Mouse (Mus musculus) intestine, embryonic 14.5 days (tissue): ENCODE data around the gene Ackr3. TPM values are rescaled to one million over a fixed set of nuclear protein-coding genes. Genes with fewer than 3 reads are reported as not detected.

Experiments
- ATAC-seq: fragments of 200-750 bp; cut with Nextera tagmentation; replicated peaks from 2 replicates; pipeline ENCODE4 v1.8.0; 2017; ENCODE audit warnings: low read depth, moderate number of reproducible peaks, moderate TSS enrichment, moderate library complexity; ENCODE audit not compliant: low FRiP score, low TSS enrichment
- DNase-seq: peaks from one replicate; pipeline ENCODE4 v3.0.0-alpha.2; 2018; ENCODE audit warnings: low spot score
- H3K27ac ChIP-seq: fragments of 300-500 bp; sonication (generic); 2 replicates; pipeline ENCODE4 v1.5.1; 2014; ENCODE audit warnings: low read depth, mild to moderate bottlenecking, control low read depth
- H3K27me3 ChIP-seq: fragments of 300-500 bp; sonication (generic); replicated peaks from 2 replicates; pipeline ENCODE4 v1.6.1; 2014; ENCODE audit warnings: low read length, control low read depth; ENCODE audit not compliant: control insufficient read depth, insufficient read depth
- H3K36me3 ChIP-seq: fragments of 300-500 bp; sonication (generic); 2 replicates; pipeline ENCODE4 v1.6.1; 2014; ENCODE audit warnings: low read length, control low read depth; ENCODE audit not compliant: control insufficient read depth, insufficient read depth
- H3K4me1 ChIP-seq: fragments of 300-500 bp; sonication (generic); replicated peaks from 2 replicates; pipeline ENCODE4 v1.6.1; 2014; ENCODE audit warnings: low read length, control low read depth, mixed read lengths; ENCODE audit not compliant: control insufficient read depth, insufficient read depth
- H3K4me2 ChIP-seq: fragments of 300-500 bp; sonication (generic); 2 replicates; pipeline ENCODE4 v1.6.1; 2014; ENCODE audit warnings: low read length
- H3K4me3 ChIP-seq: fragments of 300-500 bp; sonication (generic); 2 replicates; pipeline ENCODE4 v1.5.1; 2014; ENCODE audit warnings: low read depth, low read length, control low read depth, mixed read lengths
- H3K9ac ChIP-seq: fragments of 300-500 bp; sonication (generic); 2 replicates; pipeline ENCODE4 v1.6.1; 2014; ENCODE audit warnings: mild to moderate bottlenecking, low read length
- H3K9me3 ChIP-seq: fragments of 300-500 bp; sonication (generic); 2 replicates; pipeline ENCODE4 v1.6.1; 2016; ENCODE audit warnings: low read length, control low read depth; ENCODE audit not compliant: control insufficient read depth
- WGBS: fragments of 180-500 bp; shearing (Covaris S2); extraction: QIAGEN DNeasy Blood & Tissue Kit; methylation state at CpG from one replicate; pipeline ENCODE4 v1.1.7; 2014; 5-methylcytosine and 5-hydroxymethylcytosine counted together
- polyA plus RNA-seq: library from polyadenylated mRNA; unstranded; fragments of >200 nt; fragmentation: Nextera tagmentation; extraction: Ambion mirVana; gene quantifications from 2 replicates; pipeline ENCODE4 v1.2.1, GENCODE M21; 2014

Gene Ackr3
- polyA plus RNA-seq, 1 experiment from 2014 or later = 19.9 TPM

DNA sequence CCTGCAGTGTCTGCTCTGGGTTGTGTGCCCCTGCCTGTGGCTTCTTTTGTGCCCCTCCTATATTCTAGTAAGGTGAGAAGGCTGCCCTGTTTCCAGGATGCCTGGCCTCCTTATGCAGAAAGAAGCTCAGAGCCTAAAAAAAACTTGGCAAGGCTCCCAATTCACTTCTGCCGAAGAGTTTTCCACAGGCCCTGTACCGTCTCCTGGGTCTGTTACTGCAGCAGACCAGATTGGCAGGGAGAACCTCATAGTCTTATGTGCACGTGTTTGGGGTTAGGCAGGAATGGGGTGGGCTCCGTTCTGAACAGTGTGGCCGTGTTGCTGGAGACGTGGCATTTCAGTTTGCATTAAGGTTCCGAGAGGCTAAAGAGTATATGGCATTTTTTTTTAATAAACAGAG, 27.6 kb upstream of the Ackr3 start:
- Histone ChIP-seq H3K9me3 (no peaks in the 10 kb centered on the region), H3K36me3 (no peaks in the 10 kb centered on the region), H3K4me1 (peaks cover 3% of the 10 kb centered on the region; the same call in 1 of the 2 replicates), H3K4me3 (no peak overlapping the region), H3K4me2 (no peak overlapping the region), H3K27me3 (no peaks in the 10 kb centered on the region), H3K27ac (no peak overlapping the region), H3K9ac (no peak overlapping the region)
- ATAC-seq (no peak), DNase-seq (no peak)
- 40% methylated on average over 7 of the region's 7 CpGs for WGBS

DNA sequence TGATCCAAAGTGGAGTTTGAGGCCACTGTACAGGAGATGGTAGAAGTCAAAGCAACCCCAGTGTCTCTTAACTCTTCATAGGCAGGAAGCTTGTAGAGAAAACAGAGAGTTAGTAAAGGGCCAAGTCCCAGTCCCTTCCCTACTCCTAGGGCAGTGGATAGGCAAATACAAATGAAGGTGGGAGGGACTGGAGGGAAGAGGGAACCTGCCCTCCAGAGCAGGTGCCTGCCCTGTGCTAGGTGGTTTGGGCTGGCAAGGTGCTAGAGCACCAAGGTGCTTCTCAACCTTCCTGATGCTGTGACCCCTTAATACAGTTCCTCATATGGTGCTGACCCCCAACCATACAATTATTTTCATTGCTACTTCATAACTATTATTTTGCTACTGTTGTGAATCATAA, 26.2 kb upstream of the Ackr3 start:
- no peak overlapping the region for H3K9ac ChIP-seq
- ATAC-seq (no peak), DNase-seq (no peak)
- no peak overlapping the region for H3K4me2 ChIP-seq
- no peaks in the 10 kb centered on the region for H3K27me3 ChIP-seq
- no peaks in the 10 kb centered on the region for H3K9me3 ChIP-seq
- H3K4me3 ChIP-seq = no peak overlapping the region
- no peak overlapping the region for H3K27ac ChIP-seq
- no peaks in the 10 kb centered on the region for H3K36me3 ChIP-seq
- H3K4me1 ChIP-seq = peaks cover 3% of the 10 kb centered on the region; the same call in 1 of the 2 replicates

DNA sequence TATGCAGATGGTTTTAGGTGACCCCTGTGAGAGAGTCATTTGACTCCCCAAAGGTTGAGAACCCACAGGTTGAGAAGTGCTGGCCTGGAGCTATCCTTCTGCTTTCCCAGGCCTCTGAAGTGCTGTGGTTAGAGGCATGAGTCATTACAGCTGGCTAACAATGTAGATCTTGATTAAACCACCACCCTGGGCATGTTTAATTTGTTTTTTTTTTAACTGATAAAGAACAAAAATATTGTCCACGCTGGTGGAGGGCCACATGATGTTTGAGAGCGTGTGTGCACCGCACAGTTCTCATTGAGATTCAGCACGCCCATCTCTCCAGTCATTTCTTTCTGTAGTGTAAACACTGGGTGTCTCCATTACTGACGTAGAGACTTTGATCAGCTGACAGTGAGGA, 25.8 kb upstream of the Ackr3 start:
- ATAC-seq = no peak
- 43% methylated on average over 5 of the region's 5 CpGs for WGBS

DNA sequence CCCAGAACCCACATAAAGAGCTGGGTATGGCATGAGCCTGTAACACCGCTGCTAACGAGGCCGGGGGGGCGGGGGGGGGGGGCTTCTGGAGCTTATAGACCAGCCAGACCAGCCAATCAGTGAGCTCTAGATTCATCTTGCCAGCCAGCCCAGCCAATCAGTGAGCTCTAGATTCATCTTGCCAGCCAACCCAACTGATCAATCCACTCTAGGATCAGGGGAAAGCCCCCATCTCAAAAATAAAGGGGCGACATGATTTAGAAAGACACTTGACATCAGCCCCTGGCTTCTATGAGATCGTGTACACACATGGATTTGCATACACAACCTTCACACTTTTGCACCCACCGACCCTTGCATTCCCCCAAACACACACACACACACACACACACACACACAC, 23.3 kb upstream of the Ackr3 start:
- no peak overlapping the region for H3K9ac ChIP-seq
- DNase-seq = no peak
- H3K4me1 ChIP-seq = peaks cover 3% of the 10 kb centered on the region; the same call in 1 of the 2 replicates
- no peak overlapping the region for H3K4me3 ChIP-seq
- H3K4me2 ChIP-seq = no peak overlapping the region
- H3K36me3 ChIP-seq = no peaks in the 10 kb centered on the region
- WGBS = 83% methylated on average over 7 of the region's 7 CpGs
- no peaks in the 10 kb centered on the region for H3K27me3 ChIP-seq
- H3K27ac ChIP-seq = no peak overlapping the region
- no peaks in the 10 kb centered on the region for H3K9me3 ChIP-seq
- ATAC-seq = no peak

More for the DNA sequence above, 25.8 kb upstream of the Ackr3 start:
- DNase-seq = no peak
- H3K9me3 ChIP-seq = no peaks in the 10 kb centered on the region
- no peaks in the 10 kb centered on the region for H3K27me3 ChIP-seq
- peaks cover 3% of the 10 kb centered on the region; the same call in 1 of the 2 replicates for H3K4me1 ChIP-seq
- H3K4me3 ChIP-seq = no peak overlapping the region
- H3K36me3 ChIP-seq = no peaks in the 10 kb centered on the region
- no peak overlapping the region for H3K9ac ChIP-seq
- H3K4me2 ChIP-seq = no peak overlapping the region
- no peak overlapping the region for H3K27ac ChIP-seq

DNA sequence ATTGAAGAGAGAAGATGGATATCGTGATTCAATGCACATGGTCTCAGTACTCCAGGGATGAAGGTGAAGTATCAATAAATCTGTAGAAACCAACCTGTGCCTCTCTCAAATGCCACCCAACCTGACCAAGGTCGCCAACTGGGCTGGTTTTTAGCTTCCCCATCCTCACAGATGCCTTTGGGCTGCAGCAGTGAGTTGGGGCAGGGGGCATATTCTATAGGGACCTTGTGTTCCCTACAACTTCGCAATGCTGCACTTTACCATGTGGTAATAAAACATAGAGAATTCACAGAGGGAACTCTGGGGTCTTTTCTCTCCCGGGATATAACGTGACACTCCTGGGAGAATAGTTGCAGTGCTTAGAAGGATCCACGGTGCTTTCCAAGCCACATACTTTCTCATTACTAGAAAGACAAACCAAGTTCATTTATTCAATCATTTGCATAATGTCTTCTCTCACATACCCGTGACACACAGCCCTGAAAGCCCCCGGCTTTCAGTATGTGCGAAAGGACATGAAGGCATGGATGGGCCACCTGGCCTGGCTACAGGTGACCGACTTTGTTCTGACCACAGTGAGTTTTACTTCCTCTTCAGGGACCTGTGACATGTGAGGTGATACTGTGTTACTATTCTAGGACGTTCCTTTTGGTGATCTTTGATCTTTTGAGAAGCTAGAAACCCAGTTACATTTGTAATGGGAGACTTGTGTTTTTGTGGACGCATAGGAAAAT, 22.6 kb upstream of the Ackr3 start:
- ATAC-seq (no peak), DNase-seq (no peak)
- Histone ChIP-seq H3K4me3 (no peak overlapping the region), H3K4me1 (0 out of 2 replicates have a peak, but pooled peaks cover 3% of the 10 kb centered on the region), H3K36me3 (no peaks in the 10 kb centered on the region), H3K9me3 (no peaks in the 10 kb centered on the region), H3K4me2 (no peak overlapping the region), H3K9ac (no peak overlapping the region), H3K27me3 (no peaks in the 10 kb centered on the region), H3K27ac (no peak overlapping the region)
- WGBS = 86% methylated on average over 12 of the region's 12 CpGs

DNA sequence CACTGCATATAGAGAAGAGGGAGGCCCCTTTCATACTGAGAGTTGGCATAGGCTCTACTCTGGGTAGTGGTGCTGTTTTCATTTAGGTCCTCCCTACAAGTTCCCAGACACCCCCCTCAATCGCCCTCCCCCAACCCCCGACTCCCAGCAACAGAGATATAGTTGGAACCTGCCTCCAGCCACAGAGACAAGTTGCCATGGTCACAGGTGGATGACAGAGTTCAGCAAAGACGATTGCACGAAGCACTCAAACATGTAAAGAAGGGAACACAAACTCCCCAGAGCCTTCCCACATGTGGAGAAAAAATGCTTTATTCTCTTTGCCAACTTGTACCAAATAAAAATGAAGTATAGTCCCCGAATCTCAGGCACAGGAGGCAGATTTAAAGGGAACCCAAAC, 21.3 kb upstream of the Ackr3 start:
- no peak overlapping the region for H3K4me2 ChIP-seq
- H3K36me3 ChIP-seq = no peaks in the 10 kb centered on the region
- WGBS = 67% methylated on average over 5 of the region's 5 CpGs

DNA sequence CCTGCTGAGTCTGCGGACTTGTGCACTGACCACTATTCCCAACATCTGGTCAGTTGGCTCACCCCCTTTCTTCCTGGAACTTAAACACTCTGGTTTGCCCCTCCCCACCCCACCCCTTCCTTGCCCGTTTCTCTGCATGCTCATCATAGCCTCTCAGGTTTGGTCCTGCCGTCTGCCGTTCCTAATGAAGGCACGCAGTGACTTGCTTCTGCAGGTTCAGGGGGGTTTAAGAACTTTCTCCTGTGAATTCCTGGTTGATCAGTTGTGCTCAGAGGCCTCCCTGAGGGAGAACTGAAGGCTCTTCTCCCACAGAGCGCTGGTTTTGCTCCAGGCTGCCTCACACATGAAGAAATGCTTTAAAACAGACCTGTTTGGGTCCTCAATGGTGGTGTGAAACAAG, 20.2 kb upstream of the Ackr3 start:
- no peak overlapping the region for H3K4me2 ChIP-seq
- H3K27me3 ChIP-seq = no peaks in the 10 kb centered on the region
- H3K9me3 ChIP-seq = peaks cover 5% of the 10 kb centered on the region; the same call in 1 of the 2 replicates
- no peak overlapping the region for H3K4me3 ChIP-seq
- H3K27ac ChIP-seq = no peak overlapping the region
- no peaks in the 10 kb centered on the region for H3K4me1 ChIP-seq
- DNase-seq = no peak
- 57% methylated on average over 6 of the region's 6 CpGs for WGBS
- no peaks in the 10 kb centered on the region for H3K36me3 ChIP-seq
- no peak overlapping the region for H3K9ac ChIP-seq
- no peak for ATAC-seq

More for the DNA sequence above, 21.3 kb upstream of the Ackr3 start:
- DNase-seq (no peak), ATAC-seq (no peak)
- H3K4me1 ChIP-seq = no peaks in the 10 kb centered on the region
- H3K27ac ChIP-seq = no peak overlapping the region
- no peaks in the 10 kb centered on the region for H3K27me3 ChIP-seq
- no peak overlapping the region for H3K4me3 ChIP-seq
- H3K9me3 ChIP-seq = peaks cover 5% of the 10 kb centered on the region; the same call in 1 of the 2 replicates
- H3K9ac ChIP-seq = no peak overlapping the region

DNA sequence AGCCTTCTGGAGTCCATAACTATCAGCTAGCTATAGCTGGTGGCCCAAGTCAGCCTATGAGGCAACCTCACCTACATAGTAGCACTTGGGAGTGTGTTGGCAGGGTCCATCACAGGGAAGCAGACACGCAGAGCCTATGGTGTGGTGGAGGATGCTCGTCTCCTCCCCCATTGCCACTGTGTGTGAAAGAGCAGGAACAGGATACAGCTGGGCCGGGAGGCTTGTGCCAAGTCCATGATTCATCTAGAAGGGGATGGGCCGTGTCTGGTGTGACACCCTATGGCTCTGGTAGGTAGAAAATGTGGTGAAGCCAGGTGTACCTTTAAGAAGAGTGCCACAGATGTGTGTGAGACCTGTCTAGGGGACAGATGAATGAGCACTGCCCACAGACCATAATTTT, 17.6 kb upstream of the Ackr3 start:
- WGBS = 81% methylated on average over 4 of the region's 4 CpGs
- Histone ChIP-seq H3K36me3 (no peaks in the 10 kb centered on the region), H3K9ac (no peak overlapping the region), H3K27ac (no peak overlapping the region), H3K9me3 (peaks cover 5% of the 10 kb centered on the region; the same call in 1 of the 2 replicates), H3K4me1 (no peaks in the 10 kb centered on the region), H3K4me3 (no peak overlapping the region), H3K27me3 (no peaks in the 10 kb centered on the region), H3K4me2 (no peak overlapping the region)
- ATAC-seq (no peak), DNase-seq (no peak)

DNA sequence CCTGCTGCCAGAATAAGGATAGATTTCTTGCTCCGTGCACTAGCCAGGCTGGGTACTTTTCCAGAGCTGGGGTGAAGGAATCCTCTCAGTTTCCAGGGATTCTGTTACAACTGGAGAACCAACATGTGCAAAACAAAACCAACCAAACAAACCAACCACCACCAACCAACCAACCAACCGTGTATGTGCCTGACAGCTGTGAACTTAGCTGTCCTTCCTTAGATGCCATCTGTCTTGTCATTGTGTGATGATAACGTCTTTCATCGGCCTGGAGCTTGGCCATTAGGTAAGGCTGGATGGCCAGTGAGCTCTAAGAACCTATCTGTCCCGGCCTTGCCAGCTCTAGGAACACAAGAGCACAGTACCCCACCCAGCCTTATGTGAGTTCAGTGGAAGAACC, 16.9 kb upstream of the Ackr3 start:
- 87% methylated on average over 5 of the region's 5 CpGs for WGBS
- no peak for DNase-seq
- no peaks in the 10 kb centered on the region for H3K4me1 ChIP-seq
- ATAC-seq = no peak
- no peaks in the 10 kb centered on the region for H3K36me3 ChIP-seq
- no peak overlapping the region for H3K27ac ChIP-seq
- H3K27me3 ChIP-seq = no peaks in the 10 kb centered on the region
- no peak overlapping the region for H3K4me2 ChIP-seq
- H3K9ac ChIP-seq = no peak overlapping the region
- H3K4me3 ChIP-seq = no peak overlapping the region
- peaks cover 5% of the 10 kb centered on the region; the same call in 1 of the 2 replicates for H3K9me3 ChIP-seq
